Mouse (Mus musculus) c-Kit-positive CD71-positive TER-119-positive erythroid progenitor cells, embryonic 14.5 days (primary cell): Measurements from ENCODE around the gene Ctr9.

ENCODE experiments used
- DNase-seq: peaks from one replicate; pipeline ENCODE4 v3.0.0-alpha.2; 2013; ENCODE audit warnings: low spot score

Gene Ctr9

DNA sequence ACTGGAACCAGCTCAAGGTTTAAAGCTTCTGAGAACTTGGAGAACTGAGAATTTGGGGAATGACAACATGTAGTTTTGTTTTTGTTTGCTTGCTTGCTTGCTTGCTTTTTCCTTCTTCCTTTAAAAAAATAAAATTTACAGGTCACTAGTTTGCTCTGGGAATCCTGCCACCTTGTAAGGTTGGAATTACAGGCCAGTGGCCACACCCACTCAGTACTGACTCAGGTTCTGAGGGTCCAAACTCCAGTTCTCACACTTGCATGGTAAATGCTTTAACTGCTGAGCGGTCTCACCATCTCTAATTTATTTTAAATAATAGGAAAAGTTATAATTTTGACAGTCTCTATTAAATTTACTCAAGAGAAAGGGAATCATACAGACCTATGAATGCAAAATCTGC lies 69.4 kb downstream of the Ctr9 start:
- DNase-seq: no peak
